Mouse (Mus musculus): ENCODE data around the gene Sec16b.

GRCm38 (mm10) chr1:157569263-157570090, 62.9 kb downstream of the Sec16b start:
- TF ChIP-seq RCOR1 (conservative IDR thresholded peaks at IDR 0.05; ENCODE audit: low read depth, low read length) (no peak), CTCF (conservative IDR thresholded peaks at IDR 0.05 in 1 of 2, IDR thresholded peaks at IDR 0.05 in 1 of 2; ENCODE audit: low read depth in 2 of 2, low read length in 2 of 2) (no peak), NRF1 (IDR thresholded peaks at IDR 0.05; ENCODE audit: low read depth, low read length) (no peak), E2F4 (IDR thresholded peaks at IDR 0.05; ENCODE audit: insufficient replicate concordance, low read depth, low read length) (no peak), MAFK (IDR thresholded peaks at IDR 0.05; ENCODE audit: insufficient replicate concordance, low read length) (no peak), POLR2A (IDR thresholded peaks at IDR 0.05; ENCODE audit: low read depth, low read length) (no peak), UBTF (IDR thresholded peaks at IDR 0.05; ENCODE audit: low read depth, low read length) (no peak), MYC (IDR thresholded peaks at IDR 0.05; ENCODE audit: low read depth, low read length) (no peak), HCFC1 (IDR thresholded peaks at IDR 0.05; ENCODE audit: low read depth, low read length) (no peak), JUND (conservative IDR thresholded peaks at IDR 0.05; ENCODE audit: low read depth, low read length) (no peak), ZNF384 (IDR thresholded peaks at IDR 0.05; ENCODE audit: low read depth, low read length) (no peak), EP300 (IDR thresholded peaks at IDR 0.05; ENCODE audit: low read length) (no peak)
